Mouse (Mus musculus) adrenal gland, adult (tissue): ENCODE results near the gene Trmt5.
A peak's percentile ranks its signal among the peaks of the same experiment; 100 is the strongest.

ENCODE experiments used
- DNase-seq, 2 experiments: peaks; one replicate each; pipeline ENCODE4 v3.0.0; 2022 to 2023; ENCODE audit warnings: low spot score in 1 of 2; ENCODE audit not compliant: inconsistent age in 2 of 2

Gene Trmt5

DNA sequence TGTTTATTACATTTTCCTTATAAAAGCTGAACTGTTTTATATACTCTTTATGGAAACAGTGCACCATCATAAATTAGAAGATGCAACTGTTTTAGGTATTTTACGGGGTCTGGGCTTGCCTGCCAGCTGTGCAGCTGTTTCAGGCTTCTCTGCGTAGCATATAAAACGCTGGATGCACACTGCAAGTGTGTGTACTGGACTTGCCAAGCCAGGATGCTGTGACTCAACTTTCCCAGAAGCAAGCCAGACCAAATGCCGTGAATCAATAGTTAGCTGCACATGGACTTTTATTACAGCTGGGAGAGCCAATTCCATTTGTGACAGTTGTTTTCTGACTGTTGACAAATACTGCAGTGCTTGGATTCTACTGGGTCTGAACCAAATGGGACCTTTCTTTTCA, 16.6 kb downstream of the Trmt5 start:
- no peak for DNase-seq

- DNase-seq: no peak
Observed at GRCm38 (mm10) chr12:73269531-73269930, 17.0 kb downstream of the Trmt5 start.

- DNase-seq: no peak
Observed at GRCm38 (mm10) chr12:73268497-73268896, 18.0 kb downstream of the Trmt5 start.

- no peak for DNase-seq
Observed at GRCm38 (mm10) chr12:73266597-73266996, 19.9 kb downstream of the Trmt5 start.

DNA sequence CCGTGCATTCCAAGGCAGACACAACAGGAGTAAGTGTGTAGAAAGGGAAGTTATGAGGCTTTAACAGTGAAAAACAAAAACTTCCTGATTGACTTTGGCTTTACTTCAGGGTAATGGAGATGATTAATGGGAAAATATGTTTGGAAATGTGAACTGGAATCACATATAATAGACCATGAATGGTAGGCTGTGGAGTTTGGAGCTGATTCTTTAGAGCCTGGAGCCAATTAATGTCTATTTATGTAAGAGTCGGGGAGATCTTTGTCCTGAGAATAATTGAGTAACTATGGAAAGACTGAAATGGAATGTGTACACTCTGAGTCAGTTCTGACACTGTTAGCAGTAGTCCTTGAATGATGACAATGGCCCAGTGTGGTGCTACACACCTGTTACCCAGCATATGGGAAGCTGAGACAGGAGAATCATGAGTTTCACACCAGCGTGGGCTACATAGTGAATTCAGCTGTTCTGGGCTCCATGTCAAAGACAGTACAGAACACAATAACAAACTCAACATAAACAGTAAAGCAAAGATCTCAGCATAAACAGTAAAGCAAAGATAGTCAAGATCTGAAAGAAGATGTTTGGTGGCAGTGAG, 21.0 kb downstream of the Trmt5 start:
- DNase-seq: peak in 1 of 2 experiments; percentile 14

DNA sequence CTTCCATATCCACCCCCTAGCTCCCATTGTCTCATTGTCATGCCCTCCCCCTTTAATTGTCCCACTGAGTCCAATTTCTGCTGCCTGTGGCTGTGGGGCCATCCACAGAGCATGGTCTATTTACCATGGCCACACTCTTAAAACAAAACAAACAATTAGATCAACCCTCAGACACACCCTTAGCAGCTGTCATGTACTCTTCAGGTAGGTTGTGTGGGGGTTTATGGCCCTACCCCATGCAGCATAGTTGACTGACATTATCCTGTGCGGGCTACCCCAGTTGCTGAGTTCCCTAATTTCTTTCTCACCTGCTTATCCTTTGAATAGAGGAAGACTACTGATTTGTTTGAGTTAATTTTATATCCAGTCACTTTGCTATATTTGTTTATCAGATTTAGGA, 26.2 kb downstream of the Trmt5 start:
- no peak for DNase-seq

DNA sequence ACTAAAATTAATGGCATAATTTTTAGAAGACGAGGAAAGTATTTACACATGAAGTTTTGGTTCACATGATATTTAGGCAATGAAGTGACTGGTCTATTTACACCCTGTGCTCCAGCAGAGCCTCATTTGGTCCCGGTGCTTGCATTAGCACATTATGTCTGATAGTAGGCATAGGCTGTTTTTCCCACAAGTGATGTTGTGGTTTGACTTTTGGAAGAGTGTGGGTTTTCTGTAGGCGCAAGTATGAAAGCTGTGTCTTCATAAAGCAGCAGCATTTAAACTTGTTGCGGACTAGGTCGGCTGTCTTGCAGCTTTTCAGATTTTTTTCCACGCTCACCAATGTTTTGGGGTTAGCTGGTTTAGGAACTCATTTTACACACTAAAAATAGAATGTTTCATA, 27.2 kb downstream of the Trmt5 start:
- DNase-seq: no peak

DNA sequence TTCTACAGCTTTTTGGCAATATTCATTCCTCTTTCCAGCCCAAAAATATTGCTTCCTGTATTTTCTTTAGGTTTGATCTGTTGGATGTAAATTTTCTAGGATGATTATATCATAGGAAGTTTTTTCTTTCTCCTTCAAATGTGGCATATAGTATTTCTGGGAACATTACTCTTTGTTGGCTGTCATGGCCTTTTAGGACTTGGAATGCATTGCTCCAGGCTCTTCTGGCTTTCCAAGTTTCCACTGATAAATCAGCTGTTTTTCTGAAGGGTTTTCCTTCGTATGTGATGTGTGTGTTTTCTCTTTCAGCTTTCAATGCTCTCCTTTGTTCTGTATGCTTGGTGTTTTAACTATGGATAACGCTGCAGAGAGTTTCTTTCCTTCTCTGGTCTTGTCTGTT, 31.5 kb downstream of the Trmt5 start:
- DNase-seq: no peak

- DNase-seq: no peak
Observed at GRCm38 (mm10) chr12:73245687-73246086, 40.8 kb downstream of the Trmt5 start.

DNA sequence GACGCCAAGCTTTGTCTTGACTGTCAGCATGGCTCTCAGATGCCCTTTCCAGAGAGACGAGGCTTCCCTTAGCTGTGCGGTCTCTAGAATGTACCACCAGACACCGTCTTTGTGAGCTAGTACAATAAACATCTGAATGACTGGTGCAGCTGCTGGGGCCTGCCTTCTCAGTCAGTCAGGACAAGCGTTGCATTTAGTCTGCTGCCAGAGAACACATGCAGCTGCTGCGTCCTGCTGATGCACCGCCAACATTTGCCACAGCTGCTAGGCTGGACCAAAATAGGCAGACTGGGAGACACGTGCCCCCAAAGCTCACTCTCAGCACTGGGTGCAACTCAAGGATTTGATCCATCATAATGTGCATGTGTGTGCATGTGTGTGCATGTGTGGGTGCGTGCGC, 44.5 kb downstream of the Trmt5 start:
- DNase-seq: no peak

DNA sequence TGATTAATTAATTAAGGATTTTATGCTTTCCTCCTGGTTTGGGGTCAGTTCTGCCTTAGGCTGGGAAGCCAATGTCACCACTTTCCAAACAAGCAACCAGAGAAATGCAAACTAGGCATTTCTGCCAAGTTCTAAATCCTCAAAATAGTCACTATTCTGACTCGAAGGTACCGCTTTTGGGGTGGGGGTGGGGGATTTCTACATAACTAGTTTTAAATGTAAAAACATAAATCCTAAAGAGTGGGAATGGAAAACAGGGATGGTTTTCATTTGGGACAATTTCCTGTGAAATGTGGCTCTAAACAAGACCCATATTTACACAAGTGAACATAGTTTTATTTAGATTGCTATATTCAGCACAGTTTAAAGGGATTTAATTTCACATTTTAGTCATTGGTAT, 53.9 kb downstream of the Trmt5 start:
- no peak for DNase-seq

DNA sequence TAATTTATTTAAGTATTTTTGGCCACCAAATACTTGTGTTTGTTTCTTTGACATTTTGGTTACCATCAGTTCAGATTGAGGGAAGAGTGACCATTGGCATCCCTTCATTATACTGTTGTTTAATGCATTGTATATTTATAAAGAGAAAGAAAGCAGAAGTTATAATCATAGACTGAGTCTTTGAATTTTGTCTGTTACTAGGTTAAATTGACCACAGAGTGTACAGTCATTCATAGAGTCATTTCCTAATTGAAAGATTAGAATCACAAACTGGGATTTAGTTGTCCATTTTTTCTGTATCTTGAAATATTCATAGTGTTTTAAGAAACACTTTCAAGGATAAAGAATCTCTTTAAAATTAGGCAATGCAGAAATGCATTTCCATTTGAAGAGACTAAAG, 55.0 kb downstream of the Trmt5 start:
- DNase-seq: no peak

DNA sequence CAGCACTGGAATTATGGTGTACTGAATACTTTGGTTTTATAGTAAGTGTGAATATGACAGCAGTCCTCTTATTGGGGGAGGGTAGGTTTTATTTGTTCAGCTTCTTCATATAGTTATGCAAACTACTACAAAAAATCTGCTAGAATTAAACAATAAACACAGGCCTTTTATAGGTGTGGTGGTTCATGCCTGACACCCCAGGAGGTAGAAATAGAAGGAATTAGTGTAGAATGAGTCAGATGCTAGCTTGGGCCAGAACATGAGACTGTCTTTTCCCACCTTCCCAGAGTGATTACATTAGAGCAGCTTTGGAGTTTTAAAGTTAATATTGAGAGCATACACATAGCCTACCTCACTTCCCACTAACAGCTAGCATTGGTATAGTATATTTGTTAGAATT, 56.3 kb downstream of the Trmt5 start:
- no peak for DNase-seq
